Mouse (Mus musculus) midbrain, postnatal 0 days (tissue): ENCODE results near the gene Ube2cbp. TPM values are rescaled to one million over a fixed set of nuclear protein-coding genes. Genes with fewer than 3 reads are reported as not detected.

Experiments used
- ATAC-seq: fragments of 200-750 bp; cut with Nextera tagmentation; 2 replicates; pipeline ENCODE4 v1.8.0; 2017; ENCODE audit warnings: moderate number of reproducible peaks, mild to moderate bottlenecking, moderate TSS enrichment, moderate library complexity; ENCODE audit not compliant: low FRiP score
- DNase-seq: peaks from one replicate; pipeline ENCODE4 v3.0.0-alpha.2; 2015; ENCODE audit warnings: low spot score
- H3K27ac ChIP-seq: fragments of 300-500 bp; sonication (generic); 2 replicates; pipeline ENCODE4 v1.5.1; 2014; ENCODE audit warnings: low read depth, mild to moderate bottlenecking, low read length, mixed read lengths
- H3K27me3 ChIP-seq: fragments of 300-500 bp; sonication (generic); 2 replicates; pipeline ENCODE4 v1.6.1; 2014; ENCODE audit warnings: low read length, control low read depth, mixed read lengths; ENCODE audit not compliant: insufficient read depth
- H3K36me3 ChIP-seq: fragments of 300-500 bp; sonication (generic); 2 replicates; pipeline ENCODE4 v1.6.1; 2014; ENCODE audit warnings: low read length, control low read depth, mixed read lengths; ENCODE audit not compliant: insufficient read depth
- H3K4me1 ChIP-seq: fragments of 300-500 bp; sonication (generic); 2 replicates; pipeline ENCODE4 v1.6.1; 2014; ENCODE audit warnings: mild to moderate bottlenecking, control low read depth, antibody characterized with exemption, low read length, mixed read lengths; ENCODE audit not compliant: insufficient read depth
- H3K4me2 ChIP-seq: fragments of 300-500 bp; sonication (generic); 2 replicates; pipeline ENCODE4 v1.6.1; 2014; ENCODE audit warnings: low read depth, mild to moderate bottlenecking, low read length, mixed read lengths; ENCODE audit not compliant: poor library complexity, severe bottlenecking
- H3K4me3 ChIP-seq: fragments of 300-500 bp; sonication (generic); 2 replicates; pipeline ENCODE4 v1.5.1; 2014; ENCODE audit warnings: low read depth, mild to moderate bottlenecking, low read length, moderate library complexity
- H3K9ac ChIP-seq: fragments of 300-500 bp; sonication (generic); replicated peaks from 2 replicates; pipeline ENCODE4 v1.6.1; 2014; ENCODE audit warnings: mild to moderate bottlenecking, low read length, moderate library complexity, mixed read lengths; ENCODE audit not compliant: poor library complexity, severe bottlenecking
- H3K9me3 ChIP-seq: fragments of 300-500 bp; sonication (generic); 2 replicates; pipeline ENCODE4 v1.6.1; 2016; ENCODE audit warnings: low read length, control low read depth
- CTCF ChIP-seq: IDR thresholded peaks from 2 replicates; pipeline ENCODE4 v1.5.1; 2016; ENCODE audit warnings: antibody characterized with exemption, mild to moderate bottlenecking
- WGBS: fragments of 180-500 bp; shearing (Covaris S2); extraction: QIAGEN DNeasy Blood & Tissue Kit; methylation state at CpG from one replicate; pipeline ENCODE4 v1.1.7; 2014; 5-methylcytosine and 5-hydroxymethylcytosine counted together
- polyA plus RNA-seq: library from polyadenylated mRNA; unstranded; fragments of >200 nt; fragmentation: Nextera tagmentation; extraction: Ambion mirVana; gene quantifications from 2 replicates; pipeline ENCODE4 v1.2.1, GENCODE M21; 2015
- total RNA-seq: library from RNA; depleted of rRNA; stranded (reverse); fragments of >200 nt; gene quantifications from 2 replicates; pipeline ENCODE4 v1.2.3, GENCODE M21; 2014

The Ube2cbp gene
- total and polyA plus RNA-seq, 2 experiments from 2014 or later, result 7.7 to 8.4 TPM

GRCm38 (mm10) chr9:86287570-86287954 is 177.2 kb downstream of the Ube2cbp start:
- Histone ChIP-seq H3K4me1 (no peaks in the 10 kb centered on the region), H3K27ac (no peak overlapping the region), H3K4me3 (no peak overlapping the region), H3K9me3 (no peaks in the 10 kb centered on the region), H3K27me3 (no peaks in the 10 kb centered on the region), H3K4me2 (no peak overlapping the region), H3K9ac (no peak overlapping the region), H3K36me3 (no peaks in the 10 kb centered on the region)
- no peak for TF ChIP-seq CTCF
- WGBS, result 52% methylated on average over 3 of the region's 3 CpGs
- no peak for DNase-seq
- no peak for ATAC-seq

GRCm38 (mm10) chr9:86286830-86287569 is 177.8 kb downstream of the Ube2cbp start:
- WGBS, result 71% methylated on average over 2 of the region's 2 CpGs
- no peak overlapping the region for H3K4me3 ChIP-seq
- no peaks in the 10 kb centered on the region for H3K36me3 ChIP-seq
- no peaks in the 10 kb centered on the region for H3K27me3 ChIP-seq
- no peaks in the 10 kb centered on the region for H3K9me3 ChIP-seq
- no peak for TF ChIP-seq CTCF
- H3K9ac ChIP-seq, result no peak overlapping the region
- no peak for ATAC-seq
- no peak overlapping the region for H3K4me2 ChIP-seq
- DNase-seq, result no peak
- H3K4me1 ChIP-seq, result no peaks in the 10 kb centered on the region
- H3K27ac ChIP-seq, result no peak overlapping the region

- no peak overlapping the region for H3K4me2 ChIP-seq
- ATAC-seq (no peak), DNase-seq (no peak)
- H3K9me3 ChIP-seq, result no peaks in the 10 kb centered on the region
- H3K36me3 ChIP-seq, result no peaks in the 10 kb centered on the region
- no peak overlapping the region for H3K27ac ChIP-seq
- no peaks in the 10 kb centered on the region for H3K4me1 ChIP-seq
- no peak overlapping the region for H3K4me3 ChIP-seq
- no peak overlapping the region for H3K9ac ChIP-seq
- TF ChIP-seq CTCF, result no peak
- 73% methylated on average over 5 of the region's 5 CpGs for WGBS
- H3K27me3 ChIP-seq, result no peaks in the 10 kb centered on the region
Observed at GRCm38 (mm10) chr9:86282555-86282954, 182.2 kb downstream of the Ube2cbp start.

GRCm38 (mm10) chr9:86281147-86281467 is 183.6 kb downstream of the Ube2cbp start:
- no peak for ATAC-seq
- no peaks in the 10 kb centered on the region for H3K36me3 ChIP-seq
- TF ChIP-seq CTCF, result no peak
- no peaks in the 10 kb centered on the region for H3K4me1 ChIP-seq
- WGBS, result 58% methylated on average over 4 of the region's 4 CpGs
- no peak overlapping the region for H3K4me2 ChIP-seq
- no peak for DNase-seq
- no peaks in the 10 kb centered on the region for H3K9me3 ChIP-seq
- H3K4me3 ChIP-seq, result no peak overlapping the region
- H3K27ac ChIP-seq, result no peak overlapping the region
- H3K9ac ChIP-seq, result no peak overlapping the region
- H3K27me3 ChIP-seq, result no peaks in the 10 kb centered on the region

GRCm38 (mm10) chr9:86280461-86281146 is 184.1 kb downstream of the Ube2cbp start:
- Histone ChIP-seq H3K4me2 (no peak overlapping the region), H3K27me3 (no peaks in the 10 kb centered on the region), H3K4me1 (no peaks in the 10 kb centered on the region), H3K27ac (no peak overlapping the region), H3K4me3 (no peak overlapping the region), H3K36me3 (no peaks in the 10 kb centered on the region), H3K9ac (no peak overlapping the region), H3K9me3 (no peaks in the 10 kb centered on the region)
- ATAC-seq, result no peak
- WGBS, result 75% methylated on average over 10 of the region's 10 CpGs
- TF ChIP-seq CTCF, result no peak
- no peak for DNase-seq

- Histone ChIP-seq H3K9me3 (no peaks in the 10 kb centered on the region), H3K36me3 (no peaks in the 10 kb centered on the region), H3K4me1 (no peaks in the 10 kb centered on the region), H3K4me3 (no peak overlapping the region), H3K4me2 (no peak overlapping the region), H3K9ac (no peak overlapping the region), H3K27me3 (no peaks in the 10 kb centered on the region), H3K27ac (no peak overlapping the region)
- DNase-seq (no peak), ATAC-seq (no peak)
- 88% methylated on average over 5 of the region's 5 CpGs for WGBS
- TF ChIP-seq CTCF, result no peak
Observed at GRCm38 (mm10) chr9:86269541-86269940, 195.2 kb downstream of the Ube2cbp start.
